Mouse (Mus musculus) kidney, adult 2 months (tissue): ENCODE measurements around the gene Xlr4a. TPM values are rescaled to one million over a fixed set of nuclear protein-coding genes. Genes with fewer than 3 reads are reported as not detected.
"Not testable (repeated sequence)": the region's sequence is repeated elsewhere in the genome, so short reads cannot be mapped to it uniquely, and the experiment has no call there.

ENCODE experiments used
- DNase-seq: peaks from one replicate; pipeline ENCODE4 v3.0.0; 2021
- H3K27ac ChIP-seq: fragments of 200-500 bp; 2 replicates; pipeline ENCODE4 v1.5.1; 2012; ENCODE audit warnings: low read depth, low read length, control low read depth, inconsistent platforms; ENCODE audit not compliant: insufficient read depth
- H3K27me3 ChIP-seq: fragments of 200-500 bp; replicated peaks from 2 replicates; pipeline ENCODE4 v1.6.1; 2012; ENCODE audit warnings: mild to moderate bottlenecking, moderate library complexity, low read length, inconsistent platforms; ENCODE audit not compliant: control insufficient read depth, insufficient read depth
- H3K36me3 ChIP-seq: fragments of 200-500 bp; 2 replicates; pipeline ENCODE4 v1.6.1; 2012; ENCODE audit warnings: mild to moderate bottlenecking, moderate library complexity, low read length, inconsistent platforms; ENCODE audit not compliant: control insufficient read depth, insufficient read depth
- H3K4me1 ChIP-seq: fragments of 200-500 bp; 2 replicates; pipeline ENCODE4 v1.6.1; 2011; ENCODE audit warnings: low read length; ENCODE audit not compliant: control insufficient read depth, insufficient read depth
- H3K4me3 ChIP-seq: fragments of 200-500 bp; 2 replicates; pipeline ENCODE4 v1.5.1; 2011; ENCODE audit warnings: mild to moderate bottlenecking, low read depth, low read length, control low read depth; ENCODE audit not compliant: insufficient read depth
- CTCF ChIP-seq: fragments of 200-500 bp; conservative IDR thresholded peaks from 2 replicates; pipeline ENCODE4 v1.5.1; 2011; ENCODE audit warnings: low read depth, mild to moderate bottlenecking, control low read depth, low read length, moderate library complexity, mixed read lengths; ENCODE audit not compliant: insufficient read depth, insufficient read length
- POLR2A ChIP-seq: fragments of 200-500 bp; IDR thresholded peaks from one replicate; pipeline ENCODE4 v1.6.1; 2011; ENCODE audit warnings: low read depth, low read length, control low read depth
- WGBS: fragments of 180-500 bp; shearing (Covaris S2); methylation state at CpG from one replicate; pipeline ENCODE4 v1.1.7; 2018; 5-methylcytosine and 5-hydroxymethylcytosine counted together
- polyA plus RNA-seq: library from polyadenylated mRNA; depleted of rRNA; stranded (reverse); fragments of >200 nt; gene quantifications from 2 replicates; pipeline ENCODE4 v1.2.3, GENCODE M21; 2012; rRNA removed

Gene Xlr4a
- polyA plus RNA-seq = 0.17 TPM in 1 of 2 replicates, not detected in the other

DNA sequence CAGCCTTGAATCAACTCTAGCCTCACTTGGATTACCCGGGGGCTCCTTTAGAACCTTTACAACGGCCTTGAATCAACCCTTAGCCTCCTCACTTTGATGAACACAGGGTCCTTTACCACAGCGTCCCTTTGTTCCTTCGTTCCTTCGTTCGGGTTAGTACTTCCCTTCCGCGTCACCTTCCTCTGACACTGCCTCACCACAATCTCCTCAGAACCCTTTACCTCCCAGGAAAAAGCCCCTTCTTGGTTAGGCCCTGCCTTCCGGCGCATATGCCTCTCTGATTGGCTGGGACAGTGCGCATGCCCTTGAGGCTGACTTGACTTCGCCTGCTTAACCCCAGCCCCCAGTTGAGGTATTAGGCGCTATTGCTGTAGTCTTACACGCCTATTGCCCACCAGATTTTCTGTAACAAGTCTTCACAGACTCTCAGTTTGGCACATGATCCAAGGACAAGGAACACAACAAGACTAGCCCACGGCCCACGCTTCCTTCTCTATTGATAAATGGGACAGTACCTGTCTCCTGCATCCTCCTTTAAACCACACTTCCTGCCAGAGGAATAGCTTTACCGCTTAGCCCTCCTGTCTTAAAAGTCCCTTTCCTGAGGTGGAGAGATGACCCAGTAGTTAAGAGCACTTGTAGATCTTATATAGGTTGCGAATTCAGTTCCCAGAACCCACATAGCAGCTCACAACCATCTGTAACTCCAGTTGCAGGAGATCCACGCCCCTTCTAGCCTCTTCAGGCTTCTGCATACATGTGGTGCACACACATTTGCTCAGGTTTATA, at the start of gene Xlr4a:
TSS of gene Xlr4a (minus strand) at position 212 of the 789 bp plus-strand sequence.
- not testable (repeated sequence) for DNase-seq, H3K4me3 ChIP-seq
- WGBS = 79% methylated on average over 19 of the region's 19 CpGs

GRCm38 (mm10) chrX:73122859-73123829, 40.9 kb upstream of the Xlr4a start:
- H3K4me1 ChIP-seq, H3K27ac ChIP-seq, H3K4me3 ChIP-seq, H3K27me3 ChIP-seq, H3K36me3 ChIP-seq, DNase-seq: not testable (repeated sequence)
- WGBS = no CpG with 5 or more reads among the region's 12 CpGs

More for the DNA sequence above, at the start of gene Xlr4a:
- not testable (repeated sequence) for H3K36me3 ChIP-seq, H3K27me3 ChIP-seq, H3K4me1 ChIP-seq, H3K27ac ChIP-seq

- not testable (repeated sequence) for H3K4me1 ChIP-seq, H3K27me3 ChIP-seq, DNase-seq, H3K27ac ChIP-seq, H3K36me3 ChIP-seq, H3K4me3 ChIP-seq
- WGBS = no CpG with 5 or more reads among the region's 7 CpGs
Measured at GRCm38 (mm10) chrX:73116747-73117146, 34.5 kb upstream of the Xlr4a start, which contains the start of gene Gm14685. Gm14685 (plus strand) TSS chrX:73117047.

- WGBS = 78% methylated on average over 13 of the region's 13 CpGs
- H3K36me3 ChIP-seq, H3K4me1 ChIP-seq, H3K27ac ChIP-seq, H3K27me3 ChIP-seq, H3K4me3 ChIP-seq: not testable (repeated sequence)
- peak; percentile 2 for DNase-seq
Measured at GRCm38 (mm10) chrX:73096941-73097508, 14.7 kb upstream of the Xlr4a start, which contains the start of gene Xlr3a. Xlr3a (minus strand) TSS chrX:73097095.

- not testable (repeated sequence) for H3K4me3 ChIP-seq, H3K4me1 ChIP-seq, H3K27me3 ChIP-seq, H3K36me3 ChIP-seq, H3K27ac ChIP-seq, DNase-seq
- 67% methylated on average over 1 of the region's 5 CpGs for WGBS
Measured at GRCm38 (mm10) chrX:73066765-73067312, 15.4 kb downstream of the Xlr4a start.

GRCm38 (mm10) chrX:73064415-73064793, 17.9 kb downstream of the Xlr4a start, which contains the start of gene Pnma3:
Pnma3 (plus strand) TSS chrX:73064787.
- DNase-seq = no peak
- Histone ChIP-seq H3K4me1 (no peaks in the 10 kb centered on the region), H3K36me3 (no peaks in the 10 kb centered on the region), H3K27ac (no peak within 1 kb of the TSS), H3K4me3 (no peak within 1 kb of the TSS), H3K27me3 (no peaks in the 10 kb centered on the region)
- 14% methylated on average over 7 of the region's 7 CpGs for WGBS
- TF ChIP-seq POLR2A = no peak
- TF ChIP-seq CTCF = no peak
